Mouse (Mus musculus) G1E (cell line): ENCODE measurements around the gene Zbtb18.

Experiments used
- CTCF ChIP-seq: IDR thresholded peaks from 2 replicates; pipeline ENCODE4 v1.5.1; 2012; ENCODE audit warnings: low read depth, low read length, inconsistent platforms, mixed read lengths
- GATA1 ChIP-seq: IDR thresholded peaks from 2 replicates; pipeline ENCODE4 v1.6.1; 2012; ENCODE audit warnings: borderline replicate concordance, low read length, inconsistent platforms, mixed read lengths
- GATA2 ChIP-seq: IDR thresholded peaks from 2 replicates; pipeline ENCODE4 v1.6.1; 2012; ENCODE audit warnings: low read depth, low read length, inconsistent platforms, borderline replicate concordance
- TAL1 ChIP-seq: conservative IDR thresholded peaks from 2 replicates; pipeline ENCODE4 v1.6.1; 2012; ENCODE audit warnings: low read depth, low read length, inconsistent platforms, mixed read lengths

DNA sequence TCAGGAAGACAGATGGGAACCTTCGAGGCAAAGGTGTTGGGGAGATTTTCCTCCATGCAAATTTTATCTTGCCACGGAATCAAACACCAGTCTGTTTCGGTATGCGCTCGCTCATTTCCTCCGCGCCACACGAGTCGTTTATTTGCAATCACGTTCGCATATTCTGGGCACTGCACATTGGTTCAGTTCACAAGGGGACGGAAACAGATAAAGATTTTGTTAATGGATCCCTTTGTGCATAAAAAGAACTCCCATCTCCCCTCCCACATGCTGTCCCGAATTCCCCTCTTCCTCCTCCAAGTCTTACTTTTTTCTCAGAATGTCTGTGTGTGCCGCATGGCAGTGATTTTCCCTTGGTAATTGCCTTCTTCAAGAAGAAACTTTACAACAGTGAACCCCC lies 13.8 kb upstream of the Zbtb18 start:
- no peak for TF ChIP-seq CTCF
- no peak for TF ChIP-seq GATA1
- TF ChIP-seq GATA2 = no peak
- no peak for TF ChIP-seq TAL1
